Mouse (Mus musculus) limb, embryonic 14.5 days (tissue): ENCODE measurements at regions not wholly inside any gene's neighbourhood (a gene's known extent, or its start where the extent isn't known, plus 50 kb on each side); places are given as distances from the start of the nearest gene placed in this dataset.

Source experiments
- ATAC-seq: fragments of 200-750 bp; cut with Nextera tagmentation; 2 replicates; pipeline ENCODE4 v1.8.0; 2017; ENCODE audit warnings: low read depth, moderate number of reproducible peaks, moderate TSS enrichment; ENCODE audit not compliant: low FRiP score
- DNase-seq: peaks from one replicate; pipeline ENCODE4 v3.0.0-alpha.2; 2015; ENCODE audit warnings: low spot score
- H3K27ac ChIP-seq: fragments of 300-500 bp; sonication (generic); replicated peaks from 2 replicates; pipeline ENCODE4 v1.5.1; 2014; ENCODE audit warnings: low read depth, mild to moderate bottlenecking, low read length, moderate library complexity, mixed read lengths
- H3K27me3 ChIP-seq: fragments of 300-500 bp; sonication (generic); 2 replicates; pipeline ENCODE4 v1.6.1; 2014; ENCODE audit warnings: low read length, mixed read lengths; ENCODE audit not compliant: control insufficient read depth, insufficient read depth
- H3K36me3 ChIP-seq: fragments of 300-500 bp; sonication (generic); 2 replicates; pipeline ENCODE4 v1.6.1; 2014; ENCODE audit warnings: mild to moderate bottlenecking, low read length, moderate library complexity, mixed read lengths; ENCODE audit not compliant: control insufficient read depth, insufficient read depth
- H3K4me1 ChIP-seq: fragments of 300-500 bp; sonication (generic); 2 replicates; pipeline ENCODE4 v1.6.1; 2014; ENCODE audit warnings: antibody characterized with exemption, low read length, mixed read lengths; ENCODE audit not compliant: control insufficient read depth, insufficient read depth
- H3K4me2 ChIP-seq: fragments of 300-500 bp; sonication (generic); replicated peaks from 2 replicates; pipeline ENCODE4 v1.6.1; 2014; ENCODE audit warnings: low read depth, mild to moderate bottlenecking, low read length, moderate library complexity; ENCODE audit not compliant: severe bottlenecking
- H3K4me3 ChIP-seq: fragments of 300-500 bp; sonication (generic); replicated peaks from 2 replicates; pipeline ENCODE4 v1.5.1; 2014; ENCODE audit warnings: low read length
- H3K9ac ChIP-seq: fragments of 300-500 bp; sonication (generic); 2 replicates; pipeline ENCODE4 v1.6.1; 2014; ENCODE audit warnings: mild to moderate bottlenecking, low read depth, low read length, moderate library complexity; ENCODE audit not compliant: severe bottlenecking
- H3K9me3 ChIP-seq: fragments of 300-500 bp; sonication (generic); 2 replicates; pipeline ENCODE4 v1.6.1; 2016; ENCODE audit warnings: low read length; ENCODE audit not compliant: control insufficient read depth
- POLR2A ChIP-seq: fragments of 200-500 bp; IDR thresholded peaks from 2 replicates; pipeline ENCODE4 v1.8.0; 2012; ENCODE audit warnings: inconsistent platforms, mild to moderate bottlenecking, moderate library complexity, borderline replicate concordance; ENCODE audit not compliant: insufficient read depth, insufficient read length; ENCODE audit errors: extremely low read depth
- WGBS: fragments of 180-500 bp; shearing (Covaris S2); extraction: QIAGEN DNeasy Blood & Tissue Kit; methylation state at CpG from one replicate; pipeline ENCODE4 v1.1.7; 2014; 5-methylcytosine and 5-hydroxymethylcytosine counted together

GRCm38 (mm10) chr11:48588833-48589649, 211.1 kb upstream of the Rack1 start:
- peak; percentile 63; the same call in 1 of the 2 replicates for ATAC-seq
- no peaks in the 10 kb centered on the region for H3K36me3 ChIP-seq
- 32% methylated on average over 9 of the region's 9 CpGs for WGBS
- no peak overlapping the region for H3K27ac ChIP-seq
- DNase-seq, result peak; percentile 85
- H3K9me3 ChIP-seq, result no peaks in the 10 kb centered on the region
- H3K4me3 ChIP-seq, result no peak overlapping the region
- no peak for TF ChIP-seq POLR2A
- no peaks in the 10 kb centered on the region for H3K27me3 ChIP-seq
- no peak overlapping the region for H3K9ac ChIP-seq
- H3K4me1 ChIP-seq, result no peaks in the 10 kb centered on the region
- no peak overlapping the region for H3K4me2 ChIP-seq

DNA sequence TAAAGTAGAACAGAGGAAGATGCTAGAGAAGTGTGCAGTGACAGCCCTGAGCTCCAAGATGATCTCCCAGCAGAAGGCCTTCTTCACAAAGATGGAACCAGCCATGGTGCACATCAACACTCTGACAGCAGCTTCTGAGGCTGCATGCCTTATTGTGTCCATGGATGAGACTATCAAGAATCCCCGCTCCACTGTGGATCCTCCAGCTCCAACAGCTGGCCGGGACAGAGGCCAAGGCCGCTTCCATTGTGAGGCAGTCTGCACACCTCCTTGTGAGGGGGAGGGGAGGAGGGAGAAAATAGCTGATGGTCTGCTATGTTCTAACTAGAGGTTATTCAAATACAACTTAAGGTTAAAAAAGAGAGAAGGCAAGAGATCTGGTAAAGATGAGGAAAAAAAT, 231.4 kb upstream of the Rack1 start:
- no peak overlapping the region for H3K4me2 ChIP-seq
- no peak for TF ChIP-seq POLR2A
- DNase-seq (no peak), ATAC-seq (no peak)
- H3K4me1 ChIP-seq, result peaks cover 27% of the 10 kb centered on the region
- H3K27me3 ChIP-seq, result no peaks in the 10 kb centered on the region
- H3K4me3 ChIP-seq, result no peak overlapping the region
- H3K9me3 ChIP-seq, result no peaks in the 10 kb centered on the region
- no peak overlapping the region for H3K27ac ChIP-seq
- 87% methylated on average over 3 of the region's 3 CpGs for WGBS
- no peaks in the 10 kb centered on the region for H3K36me3 ChIP-seq
- H3K9ac ChIP-seq, result no peak overlapping the region

DNA sequence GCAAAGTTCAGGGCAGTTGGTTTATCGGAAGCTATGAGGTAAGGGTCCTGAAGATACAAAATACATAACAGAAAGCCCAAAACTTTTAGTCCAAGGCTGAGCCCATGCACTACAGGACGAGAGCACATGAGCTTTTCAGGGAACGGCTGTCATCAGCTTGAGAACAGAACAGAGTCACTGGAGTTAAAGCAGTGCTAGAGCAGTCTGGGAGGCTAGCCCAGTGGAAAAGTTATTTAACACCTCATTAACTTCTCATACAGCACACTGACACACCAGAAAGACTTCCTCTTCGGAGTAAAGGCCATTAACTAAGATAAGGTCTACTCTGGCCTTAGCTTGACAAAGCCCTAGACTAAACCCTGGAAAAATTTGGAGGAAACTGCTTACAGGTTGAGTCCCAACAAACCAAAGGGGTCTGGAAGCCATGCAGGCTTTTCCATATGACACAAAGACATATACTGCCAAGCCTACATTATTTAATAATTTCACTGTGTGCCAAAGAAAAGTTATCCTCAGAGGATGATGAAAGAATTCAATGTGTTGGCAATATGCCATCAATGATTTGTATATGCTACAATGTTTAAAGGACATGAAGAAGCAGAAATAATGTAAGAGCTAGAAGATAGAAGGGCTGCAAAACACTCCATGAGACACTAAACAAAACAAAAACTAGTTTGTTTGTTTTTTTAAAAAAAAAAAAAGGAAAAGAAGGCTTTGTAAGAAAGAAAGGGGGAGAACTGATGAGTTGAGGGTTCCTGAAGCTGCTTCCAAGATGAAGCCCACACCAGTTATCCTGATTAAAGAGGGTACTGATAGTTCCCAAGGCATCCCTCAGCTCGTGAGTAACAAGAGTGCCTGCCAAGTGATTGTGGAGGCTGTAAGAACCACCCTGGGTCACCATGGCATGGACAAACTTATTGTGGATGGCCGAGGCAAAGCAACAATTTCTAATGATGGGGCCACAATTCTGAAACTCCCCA, 232.3 kb upstream of the Rack1 start:
- H3K27me3 ChIP-seq, result no peaks in the 10 kb centered on the region
- ATAC-seq, result peak; percentile 83
- WGBS, result 46% methylated on average over 6 of the region's 6 CpGs
- no peak for TF ChIP-seq POLR2A
- no peak overlapping the region for H3K27ac ChIP-seq
- no peak overlapping the region for H3K4me2 ChIP-seq
- no peaks in the 10 kb centered on the region for H3K9me3 ChIP-seq
- H3K4me3 ChIP-seq, result no peak overlapping the region
- H3K4me1 ChIP-seq, result peaks cover 27% of the 10 kb centered on the region
- no peaks in the 10 kb centered on the region for H3K36me3 ChIP-seq
- H3K9ac ChIP-seq, result no peak overlapping the region
- peak; percentile 78 for DNase-seq

DNA sequence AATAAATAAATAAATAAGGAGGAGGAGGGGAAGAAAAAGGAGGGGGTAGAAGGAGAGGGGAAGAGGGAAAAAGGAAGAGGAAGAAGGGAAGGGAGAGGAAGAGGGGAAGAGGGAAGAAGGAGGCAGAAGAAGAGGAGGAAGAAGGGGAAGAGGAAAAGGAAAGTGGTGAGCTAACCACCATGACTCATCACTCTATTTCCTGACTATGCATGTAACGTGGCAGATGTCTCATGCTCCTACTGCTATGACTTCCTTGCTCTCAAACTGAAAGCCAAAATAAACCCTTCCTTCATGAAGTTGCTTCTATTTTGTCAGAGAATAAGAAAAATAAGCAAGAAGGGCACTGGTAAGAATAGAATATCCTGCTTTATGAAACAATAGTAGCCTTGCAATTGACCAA, 242.1 kb upstream of the Rack1 start:
- 73% methylated on average over 1 of the region's 1 CpGs for WGBS
- H3K27ac ChIP-seq, result no peak overlapping the region
- no peak for ATAC-seq

DNA sequence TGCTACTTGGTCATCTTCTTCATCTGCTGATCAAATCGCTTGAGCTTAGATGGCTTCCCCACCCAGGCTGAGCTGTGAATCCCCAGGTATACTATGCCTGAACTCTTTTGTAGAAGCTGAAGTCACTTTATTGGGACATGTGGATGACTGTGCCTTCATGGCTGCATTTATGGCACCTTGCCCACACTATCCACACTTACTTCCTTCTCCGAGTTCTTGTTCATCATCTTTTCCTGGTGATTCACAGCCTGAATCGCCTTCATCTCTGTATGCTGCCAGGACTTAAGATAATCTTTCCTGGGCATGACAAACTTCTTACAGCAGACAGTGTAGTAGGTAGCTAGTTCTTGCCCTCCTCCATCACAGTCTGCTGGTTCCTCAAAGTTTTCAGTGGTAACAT, 248.1 kb upstream of the Rack1 start:
- WGBS, result 89% methylated on average over 3 of the region's 3 CpGs
- no peaks in the 10 kb centered on the region for H3K27me3 ChIP-seq
- DNase-seq (no peak), ATAC-seq (no peak)
- no peak overlapping the region for H3K27ac ChIP-seq
- H3K4me3 ChIP-seq, result no peak overlapping the region
- H3K9ac ChIP-seq, result no peak overlapping the region
- no peak for TF ChIP-seq POLR2A
- H3K36me3 ChIP-seq, result no peaks in the 10 kb centered on the region
- H3K9me3 ChIP-seq, result no peaks in the 10 kb centered on the region
- H3K4me2 ChIP-seq, result no peak overlapping the region
- H3K4me1 ChIP-seq, result no peaks in the 10 kb centered on the region

More for the DNA sequence above, 242.1 kb upstream of the Rack1 start:
- H3K27me3 ChIP-seq, result no peaks in the 10 kb centered on the region
- H3K36me3 ChIP-seq, result no peaks in the 10 kb centered on the region
- H3K4me1 ChIP-seq, result no peaks in the 10 kb centered on the region
- H3K4me3 ChIP-seq, result no peak overlapping the region
- no peaks in the 10 kb centered on the region for H3K9me3 ChIP-seq
- TF ChIP-seq POLR2A, result no peak
- H3K9ac ChIP-seq, result no peak overlapping the region
- DNase-seq, result no peak
- H3K4me2 ChIP-seq, result no peak overlapping the region
